Mouse (Mus musculus): ENCODE results near the gene Ptbp2. TPM values are rescaled to one million over a fixed set of nuclear protein-coding genes. Genes with fewer than 3 reads are reported as not detected.

Gene Ptbp2
- polyA plus RNA-seq, 1 experiment from 2014 or later, result 42.6 TPM

DNA sequence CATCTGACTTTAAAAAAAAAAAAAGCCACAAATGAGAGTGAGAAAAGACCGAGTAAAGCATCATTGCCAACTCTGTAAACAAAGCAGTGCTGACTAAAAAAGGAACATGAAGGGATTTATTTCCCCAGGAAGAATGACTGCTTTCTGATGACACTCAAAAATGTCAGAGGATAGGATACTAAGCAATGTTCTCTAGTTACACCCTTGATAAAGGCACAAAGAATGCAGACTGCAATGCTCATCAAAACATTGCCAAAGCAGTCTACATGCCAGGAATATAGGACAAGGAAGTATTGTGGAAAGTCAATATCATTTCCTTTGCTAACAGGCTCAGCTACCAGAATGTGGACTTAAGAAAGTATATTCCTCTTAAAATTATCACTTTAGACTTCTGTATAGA, 38.5 kb downstream of the Ptbp2 start:
- H3K9me3 ChIP-seq (replicated peaks; ENCODE audit: control insufficient read depth, low read length), result no peaks in the 10 kb centered on the region
- H3K4me2 ChIP-seq (ENCODE audit: low read depth, low read length), result no peak overlapping the region
- no peak overlapping the region for H3K4me3 ChIP-seq (ENCODE audit: low read length)
- no peaks in the 10 kb centered on the region; the same call in 1 of the 2 replicates for H3K4me1 ChIP-seq (ENCODE audit: control insufficient read depth, insufficient read depth, low read length)
- no peaks in the 10 kb centered on the region for H3K27me3 ChIP-seq (ENCODE audit: control insufficient read depth, insufficient read depth, low read length)
- ATAC-seq (replicated peaks; ENCODE audit: extremely low read depth, insufficient read depth, low FRiP score), result no peak
- peaks cover 22% of the 10 kb centered on the region for H3K36me3 ChIP-seq (ENCODE audit: control insufficient read depth, insufficient read depth)
- WGBS, result 56% methylated on average over 1 of the region's 1 CpGs
- H3K9ac ChIP-seq (ENCODE audit: low read length), result no peak overlapping the region
- no peak overlapping the region for H3K27ac ChIP-seq (ENCODE audit: low read length)

DNA sequence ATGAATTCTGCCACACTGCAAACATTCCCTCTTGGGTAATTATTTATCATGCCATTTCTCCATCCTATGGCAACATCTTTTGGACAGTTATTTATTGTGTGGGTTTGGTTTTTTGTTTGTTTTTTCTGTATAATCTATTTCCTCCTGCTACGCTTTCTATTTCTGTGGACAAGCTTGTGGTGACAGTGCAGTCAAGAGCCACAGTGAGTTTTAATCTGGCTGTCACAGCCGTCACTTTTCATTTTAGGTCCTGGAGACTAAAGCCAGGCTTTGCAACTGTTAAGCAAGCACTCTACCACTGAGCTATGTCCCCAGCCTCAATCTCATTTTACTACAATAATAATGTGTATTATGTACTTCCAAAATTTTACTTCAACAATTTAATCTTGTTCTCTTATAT, 54.4 kb downstream of the Ptbp2 start:
- no peak for ATAC-seq (replicated peaks; ENCODE audit: extremely low read depth, insufficient read depth, low FRiP score)
- H3K36me3 ChIP-seq (ENCODE audit: control insufficient read depth, insufficient read depth), result peaks cover 9% of the 10 kb centered on the region; the same call in 1 of the 2 replicates
- WGBS, result 53% methylated on average over 2 of the region's 2 CpGs
- H3K4me2 ChIP-seq (ENCODE audit: low read depth, low read length), result no peak overlapping the region
- H3K9ac ChIP-seq (ENCODE audit: low read length), result no peak overlapping the region
- H3K4me1 ChIP-seq (ENCODE audit: control insufficient read depth, insufficient read depth, low read length), result no peaks in the 10 kb centered on the region
- H3K27ac ChIP-seq (ENCODE audit: low read length), result no peak overlapping the region
- H3K27me3 ChIP-seq (ENCODE audit: control insufficient read depth, insufficient read depth, low read length), result no peaks in the 10 kb centered on the region
- H3K4me3 ChIP-seq (ENCODE audit: low read length), result no peak overlapping the region
- H3K9me3 ChIP-seq (replicated peaks; ENCODE audit: control insufficient read depth, low read length), result no peaks in the 10 kb centered on the region

GRCm38 (mm10) chr3:119712066-119712465, 72.2 kb downstream of the Ptbp2 start:
- H3K4me2 ChIP-seq (ENCODE audit: low read depth, low read length), result no peak overlapping the region
- H3K27me3 ChIP-seq (ENCODE audit: control insufficient read depth, insufficient read depth, low read length), result no peaks in the 10 kb centered on the region
- no peaks in the 10 kb centered on the region for H3K36me3 ChIP-seq (ENCODE audit: control insufficient read depth, insufficient read depth)
- 93% methylated on average over 5 of the region's 5 CpGs for WGBS
- no peak overlapping the region for H3K27ac ChIP-seq (ENCODE audit: low read length)
- no peak overlapping the region for H3K4me3 ChIP-seq (ENCODE audit: low read length)
- H3K9ac ChIP-seq (ENCODE audit: low read length), result no peak overlapping the region
- H3K9me3 ChIP-seq (replicated peaks; ENCODE audit: control insufficient read depth, low read length), result no peaks in the 10 kb centered on the region
- H3K4me1 ChIP-seq (ENCODE audit: control insufficient read depth, insufficient read depth, low read length), result no peaks in the 10 kb centered on the region
- no peak for ATAC-seq (replicated peaks; ENCODE audit: extremely low read depth, insufficient read depth, low FRiP score)

DNA sequence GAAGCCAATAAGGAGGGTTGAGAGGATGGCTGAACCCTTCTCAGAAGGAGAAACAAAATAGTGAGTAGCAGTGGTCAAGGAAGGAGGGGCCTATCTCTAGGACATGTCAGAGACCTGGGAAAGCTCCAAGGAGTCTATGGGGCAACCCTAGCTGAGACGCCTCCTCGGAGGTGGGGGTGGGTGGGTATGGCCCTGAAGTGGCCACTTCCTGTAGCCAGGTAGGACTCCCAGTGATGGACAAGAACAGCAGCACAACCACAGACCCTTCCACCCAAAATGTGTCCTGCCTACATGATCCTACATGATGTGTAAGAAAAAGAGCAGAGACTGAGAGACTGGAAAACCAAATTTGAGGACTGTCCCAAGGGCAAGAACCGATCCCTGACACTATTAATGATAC, 72.8 kb downstream of the Ptbp2 start:
- ATAC-seq (replicated peaks; ENCODE audit: extremely low read depth, insufficient read depth, low FRiP score), result no peak
- 93% methylated on average over 3 of the region's 3 CpGs for WGBS
- Histone ChIP-seq H3K4me3 (ENCODE audit: low read length) (no peak overlapping the region), H3K27ac (ENCODE audit: low read length) (no peak overlapping the region), H3K36me3 (ENCODE audit: control insufficient read depth, insufficient read depth) (no peaks in the 10 kb centered on the region), H3K4me2 (ENCODE audit: low read depth, low read length) (no peak overlapping the region), H3K9ac (ENCODE audit: low read length) (no peak overlapping the region), H3K27me3 (ENCODE audit: control insufficient read depth, insufficient read depth, low read length) (no peaks in the 10 kb centered on the region), H3K4me1 (ENCODE audit: control insufficient read depth, insufficient read depth, low read length) (no peaks in the 10 kb centered on the region), H3K9me3 (replicated peaks; ENCODE audit: control insufficient read depth, low read length) (no peaks in the 10 kb centered on the region)

- H3K4me1 ChIP-seq (ENCODE audit: control insufficient read depth, insufficient read depth, low read length), result no peaks in the 10 kb centered on the region
- WGBS, result 64% methylated on average over 3 of the region's 3 CpGs
- no peaks in the 10 kb centered on the region for H3K36me3 ChIP-seq (ENCODE audit: control insufficient read depth, insufficient read depth)
- no peaks in the 10 kb centered on the region for H3K9me3 ChIP-seq (replicated peaks; ENCODE audit: control insufficient read depth, low read length)
- H3K9ac ChIP-seq (ENCODE audit: low read length), result no peak overlapping the region
- no peak overlapping the region for H3K27ac ChIP-seq (ENCODE audit: low read length)
- no peak for ATAC-seq (replicated peaks; ENCODE audit: extremely low read depth, insufficient read depth, low FRiP score)
- H3K4me3 ChIP-seq (ENCODE audit: low read length), result no peak overlapping the region
- no peak overlapping the region for H3K4me2 ChIP-seq (ENCODE audit: low read depth, low read length)
- H3K27me3 ChIP-seq (ENCODE audit: control insufficient read depth, insufficient read depth, low read length), result no peaks in the 10 kb centered on the region
Measured at GRCm38 (mm10) chr3:119701467-119701866, 82.8 kb downstream of the Ptbp2 start.

- H3K9ac ChIP-seq (ENCODE audit: low read length), result no peak overlapping the region
- H3K27ac ChIP-seq (ENCODE audit: low read length), result no peak overlapping the region
- H3K27me3 ChIP-seq (ENCODE audit: control insufficient read depth, insufficient read depth, low read length), result no peaks in the 10 kb centered on the region
- WGBS, result 67% methylated on average over 6 of the region's 6 CpGs
- H3K4me1 ChIP-seq (ENCODE audit: control insufficient read depth, insufficient read depth, low read length), result no peaks in the 10 kb centered on the region
- H3K4me2 ChIP-seq (ENCODE audit: low read depth, low read length), result no peak overlapping the region
- no peak overlapping the region for H3K4me3 ChIP-seq (ENCODE audit: low read length)
- H3K36me3 ChIP-seq (ENCODE audit: control insufficient read depth, insufficient read depth), result no peaks in the 10 kb centered on the region
- no peaks in the 10 kb centered on the region for H3K9me3 ChIP-seq (replicated peaks; ENCODE audit: control insufficient read depth, low read length)
- ATAC-seq (replicated peaks; ENCODE audit: extremely low read depth, insufficient read depth, low FRiP score), result no peak
Measured at GRCm38 (mm10) chr3:119684741-119685140, 99.5 kb downstream of the Ptbp2 start.

Small RNA genes within 50 kb of the gene (microRNA-seq; reads per million reads assigned to microRNA genes)
- gene Gm24744, result not detected

All from heart, embryonic 16.5 days (tissue).